Mouse (Mus musculus): ENCODE measurements around the gene Mctp1. TPM values are rescaled to one million over a fixed set of nuclear protein-coding genes. Genes with fewer than 3 reads are reported as not detected.

Mctp1 gene
- total and polyA plus RNA-seq, 3 experiments: not detected

- TF ChIP-seq NRF1 (IDR thresholded peaks at IDR 0.05; ENCODE audit: insufficient read depth, low read depth, low read length, poor library complexity, severe bottlenecking) (no peak), MAX (IDR thresholded peaks at IDR 0.05; ENCODE audit: low read length) (no peak), ZKSCAN1 (IDR thresholded peaks at IDR 0.05; ENCODE audit: low read depth, low read length) (no peak), POLR2AphosphoS5 (IDR thresholded peaks at IDR 0.05; ENCODE audit: borderline replicate concordance, low read depth, low read length) (no peak), USF1 (IDR thresholded peaks at IDR 0.05; ENCODE audit: low read depth, low read length) (no peak), MAZ (IDR thresholded peaks at IDR 0.05; ENCODE audit: low read depth, low read length) (no peak), JUND (IDR thresholded peaks at IDR 0.05; ENCODE audit: low read depth, low read length) (no peak), UBTF (IDR thresholded peaks at IDR 0.05; ENCODE audit: borderline replicate concordance, insufficient read depth, low read depth, low read length) (no peak), CHD2 (IDR thresholded peaks at IDR 0.05; ENCODE audit: low read length) (no peak), POLR2A (IDR thresholded peaks at IDR 0.05; ENCODE audit: control insufficient read depth in 1 of 2, insufficient read depth in 1 of 2, low read depth in 1 of 2, low read length in 2 of 2, poor library complexity in 1 of 2) (no peak), TCF12 (IDR thresholded peaks at IDR 0.05; ENCODE audit: low read depth, low read length) (no peak), NELFE (IDR thresholded peaks at IDR 0.05; ENCODE audit: low read depth, low read length) (no peak)
- no peak overlapping the region for H3K9ac ChIP-seq (ENCODE audit: control insufficient read depth, low read depth, low read length, poor library complexity, severe bottlenecking)
- H3K4me1 ChIP-seq (ENCODE audit: control insufficient read depth in 1 of 2, insufficient read depth in 2 of 2, low read length in 2 of 2): no peaks in the 10 kb centered on the region
- H3K9me3 ChIP-seq (replicated peaks; ENCODE audit: insufficient read depth, low read length): no peaks in the 10 kb centered on the region
- no peaks in the 10 kb centered on the region for H3K36me3 ChIP-seq (ENCODE audit: control insufficient read depth in 1 of 2, insufficient read depth in 2 of 2, low read length in 2 of 2)
- H3K27me3 ChIP-seq (ENCODE audit: control insufficient read depth in 1 of 2, insufficient read depth in 2 of 2, low read length in 2 of 2): no peaks in the 10 kb centered on the region
- DNase-seq (ENCODE audit: low read depth, low spot score): no peak
- H3K27ac ChIP-seq (ENCODE audit: control insufficient read depth, low read depth, low read length): no peak overlapping the region
- no peak overlapping the region for H3K4me3 ChIP-seq (ENCODE audit: control insufficient read depth in 1 of 2, insufficient read depth in 1 of 2, low read depth in 2 of 2, low read length in 2 of 2)
- no peaks in the 10 kb centered on the region for H3K79me2 ChIP-seq (ENCODE audit: control insufficient read depth, insufficient read depth, low read length, poor library complexity)
These were observed 494.7 kb downstream of the Mctp1 start for GRCm38 (mm10) chr13:76879008-76879407.

DNA sequence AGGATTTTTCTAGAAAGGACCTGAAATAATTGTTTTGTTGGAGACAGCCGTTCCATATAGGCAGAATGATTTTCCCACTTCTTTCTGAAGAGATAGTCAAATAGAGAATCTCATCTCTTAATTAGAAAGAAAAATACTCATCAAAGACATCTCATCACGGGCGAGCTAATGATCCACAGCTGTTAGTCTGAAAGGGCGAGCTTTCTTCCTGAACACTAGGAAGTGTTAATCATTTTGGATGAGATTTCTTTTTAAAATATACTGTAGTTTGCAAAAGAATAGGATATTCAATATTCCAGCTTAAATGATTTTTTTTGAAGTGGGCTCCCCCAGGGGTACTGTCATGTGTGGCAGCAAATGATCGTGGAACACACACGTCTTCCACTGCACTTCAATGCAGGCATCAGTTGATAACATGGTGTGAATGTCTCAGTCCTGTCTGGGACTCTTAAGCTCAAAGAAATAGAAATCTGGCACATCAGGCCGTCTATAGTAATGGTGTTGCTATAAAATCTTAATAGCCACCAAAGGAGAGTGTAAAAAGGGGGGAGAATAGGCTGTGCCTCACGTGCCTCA, 500.3 kb downstream of the Mctp1 start:
- H3K27me3 ChIP-seq (ENCODE audit: control insufficient read depth in 1 of 2, insufficient read depth in 2 of 2, low read length in 2 of 2): no peaks in the 10 kb centered on the region
- no peak overlapping the region for H3K9ac ChIP-seq (ENCODE audit: control insufficient read depth, low read depth, low read length, poor library complexity, severe bottlenecking)
- no peak overlapping the region for H3K27ac ChIP-seq (ENCODE audit: control insufficient read depth, low read depth, low read length)
- H3K79me2 ChIP-seq (ENCODE audit: control insufficient read depth, insufficient read depth, low read length, poor library complexity): no peaks in the 10 kb centered on the region
- no peaks in the 10 kb centered on the region for H3K36me3 ChIP-seq (ENCODE audit: control insufficient read depth in 1 of 2, insufficient read depth in 2 of 2, low read length in 2 of 2)
- no peaks in the 10 kb centered on the region for H3K9me3 ChIP-seq (replicated peaks; ENCODE audit: insufficient read depth, low read length)
- H3K4me1 ChIP-seq (ENCODE audit: control insufficient read depth in 1 of 2, insufficient read depth in 2 of 2, low read length in 2 of 2): no peaks in the 10 kb centered on the region
- TF ChIP-seq UBTF (IDR thresholded peaks at IDR 0.05; ENCODE audit: borderline replicate concordance, insufficient read depth, low read depth, low read length) (no peak), ETS1 (IDR thresholded peaks at IDR 0.05; ENCODE audit: low read depth, low read length) (no peak), POLR2AphosphoS2 (IDR thresholded peaks at IDR 0.05; ENCODE audit: low read length) (no peak)
- no peak overlapping the region for H3K4me3 ChIP-seq (ENCODE audit: control insufficient read depth in 1 of 2, insufficient read depth in 1 of 2, low read depth in 2 of 2, low read length in 2 of 2)
- DNase-seq (ENCODE audit: low read depth, low spot score): no peak

GRCm38 (mm10) chr13:76892987-76893386, 508.7 kb downstream of the Mctp1 start:
- H3K36me3 ChIP-seq (ENCODE audit: control insufficient read depth in 1 of 2, insufficient read depth in 2 of 2, low read length in 2 of 2): no peaks in the 10 kb centered on the region
- no peaks in the 10 kb centered on the region for H3K79me2 ChIP-seq (ENCODE audit: control insufficient read depth, insufficient read depth, low read length, poor library complexity)
- H3K4me3 ChIP-seq (ENCODE audit: control insufficient read depth in 1 of 2, insufficient read depth in 1 of 2, low read depth in 2 of 2, low read length in 2 of 2): no peak overlapping the region
- no peaks in the 10 kb centered on the region for H3K9me3 ChIP-seq (replicated peaks; ENCODE audit: insufficient read depth, low read length)
- no peak for DNase-seq (ENCODE audit: low read depth, low spot score)
- no peaks in the 10 kb centered on the region for H3K4me1 ChIP-seq (ENCODE audit: control insufficient read depth in 1 of 2, insufficient read depth in 2 of 2, low read length in 2 of 2)
- H3K27ac ChIP-seq (ENCODE audit: control insufficient read depth, low read depth, low read length): no peak overlapping the region
- H3K9ac ChIP-seq (ENCODE audit: control insufficient read depth, low read depth, low read length, poor library complexity, severe bottlenecking): no peak overlapping the region
- H3K27me3 ChIP-seq (ENCODE audit: control insufficient read depth in 1 of 2, insufficient read depth in 2 of 2, low read length in 2 of 2): no peaks in the 10 kb centered on the region
- no peak for TF ChIP-seq RAD21 (IDR thresholded peaks at IDR 0.05; ENCODE audit: low read depth, low read length)
- no peak for TF ChIP-seq TCF12 (IDR thresholded peaks at IDR 0.05; ENCODE audit: low read depth, low read length)
- no peak for TF ChIP-seq MAZ (IDR thresholded peaks at IDR 0.05; ENCODE audit: low read depth, low read length)
- TF ChIP-seq NRF1 (IDR thresholded peaks at IDR 0.05; ENCODE audit: insufficient read depth, low read depth, low read length, poor library complexity, severe bottlenecking): no peak
- no peak for TF ChIP-seq POLR2A (IDR thresholded peaks at IDR 0.05; ENCODE audit: control insufficient read depth in 1 of 2, insufficient read depth in 1 of 2, low read depth in 1 of 2, low read length in 2 of 2, poor library complexity in 1 of 2)
- no peak for TF ChIP-seq E2F4 (IDR thresholded peaks at IDR 0.05; ENCODE audit: borderline replicate concordance, low read depth, low read length)
- TF ChIP-seq MAX (IDR thresholded peaks at IDR 0.05; ENCODE audit: low read length): no peak
- TF ChIP-seq SIN3A (IDR thresholded peaks at IDR 0.05; ENCODE audit: low read length): no peak
- no peak for TF ChIP-seq USF1 (IDR thresholded peaks at IDR 0.05; ENCODE audit: low read depth, low read length)
- no peak for TF ChIP-seq CHD1 (IDR thresholded peaks at IDR 0.05; ENCODE audit: low read depth, low read length)
- no peak for TF ChIP-seq POLR2AphosphoS5 (IDR thresholded peaks at IDR 0.05; ENCODE audit: borderline replicate concordance, low read depth, low read length)
- TF ChIP-seq BHLHE40 (IDR thresholded peaks at IDR 0.05; ENCODE audit: borderline replicate concordance, low read depth, low read length): no peak
- TF ChIP-seq ZKSCAN1 (IDR thresholded peaks at IDR 0.05; ENCODE audit: low read depth, low read length): no peak
- no peak for TF ChIP-seq USF2 (IDR thresholded peaks at IDR 0.05; ENCODE audit: borderline replicate concordance in 1 of 2, insufficient read depth in 1 of 2, low read depth in 1 of 2, low read length in 2 of 2)
- no peak for TF ChIP-seq EP300 (IDR thresholded peaks at IDR 0.05; ENCODE audit: low read depth in 1 of 2, low read length in 2 of 2)
- no peak for TF ChIP-seq HCFC1 (IDR thresholded peaks at IDR 0.05; ENCODE audit: low read depth, low read length)
- TF ChIP-seq MYB (IDR thresholded peaks at IDR 0.05; ENCODE audit: low read depth, low read length): no peak
